8 mouse cellular contexts compared by ENCODE assay signal in genomic region chr7:79721386-79721977, GRCm38 (mm10). TPM values are rescaled to one million over a fixed set of nuclear protein-coding genes. Genes with fewer than 3 reads are reported as not detected.
DNase-seq lines count a peak whose midpoint lies in the region; ATAC-seq and TF ChIP-seq lines count a peak whose summit lies in the region.

No protein-coding gene starts in this region.

- H3K27ac ChIP-seq in liver, embryonic 12.5 days: no peak overlapping the region
- H3K27ac ChIP-seq in midbrain, postnatal 0 days (ENCODE audit: low read depth, low read length): peak overlapping the region; percentile 44; the same call in 1 of the 2 replicates

- H3K4me1 ChIP-seq in liver, embryonic 12.5 days: peaks cover 7% of the 10 kb centered on the region; the same call in 1 of the 2 replicates
- H3K4me1 ChIP-seq in midbrain, postnatal 0 days (ENCODE audit: insufficient read depth, low read length): no peaks in the 10 kb centered on the region

- H3K9me3 ChIP-seq in liver, embryonic 12.5 days (replicated peaks): no peaks in the 10 kb centered on the region
- no peaks in the 10 kb centered on the region for H3K9me3 ChIP-seq in midbrain, postnatal 0 days (ENCODE audit: low read length)

- TF ChIP-seq POLR2A in brain, embryonic 14.5 days (IDR thresholded peaks at IDR 0.05; ENCODE audit: borderline replicate concordance, extremely low read depth, insufficient read depth, insufficient read length, poor library complexity, severe bottlenecking): 0 out of 2 replicates have a peak, but pooled peaks have one; percentile 34

- H3K4me2 ChIP-seq in liver, embryonic 12.5 days: peak overlapping the region; percentile 67
- peak overlapping the region; percentile 82 for H3K4me2 ChIP-seq in midbrain, postnatal 0 days (ENCODE audit: low read depth, low read length, poor library complexity, severe bottlenecking)

- H3K27me3 ChIP-seq in liver, embryonic 12.5 days (replicated peaks): peaks cover 73% of the 10 kb centered on the region
- H3K27me3 ChIP-seq in midbrain, postnatal 0 days (ENCODE audit: insufficient read depth, low read length): 0 out of 2 replicates have a peak, but pooled peaks cover 5% of the 10 kb centered on the region

- no peak for TF ChIP-seq CTCF in brain, embryonic 14.5 days (IDR thresholded peaks at IDR 0.05; ENCODE audit: borderline replicate concordance, extremely low read depth, insufficient read depth, insufficient read length)
- no peak for TF ChIP-seq CTCF in midbrain, postnatal 0 days (IDR thresholded peaks at IDR 0.05)

- WGBS in liver, embryonic 12.5 days (ENCODE audit: insufficient replicate concordance): 2% methylated on average over 48 of the region's 48 CpGs
- WGBS in midbrain, postnatal 0 days: under 1% methylated on average over 48 of the region's 48 CpGs

- H3K36me3 ChIP-seq in liver, embryonic 12.5 days: no peaks in the 10 kb centered on the region
- H3K36me3 ChIP-seq in midbrain, postnatal 0 days (ENCODE audit: insufficient read depth, low read length): no peaks in the 10 kb centered on the region

- DNase-seq in R1 (ENCODE audit: low read depth, low spot score): peak; percentile 67
- peak; percentile 74 for DNase-seq in brain, embryonic 14.5 days (ENCODE audit: low read depth)
- peak; percentile 60 for DNase-seq in midbrain, postnatal 0 days (ENCODE audit: low spot score)
- DNase-seq in testis, postnatal 14 days (ENCODE audit: low spot score): peak; percentile 46
- DNase-seq in spleen, postnatal 14 days (ENCODE audit: low spot score in 2 of 2): no peak

- peak overlapping the region; percentile 51 for H3K4me3 ChIP-seq in liver, embryonic 12.5 days
- H3K4me3 ChIP-seq in midbrain, postnatal 0 days (ENCODE audit: low read depth, low read length): peak overlapping the region; percentile 56

- ATAC-seq in granulocyte monocyte progenitor cell, adult 5-6 weeks (replicated peaks; ENCODE audit: poor library complexity, severe bottlenecking): peak; percentile 75
- peak; percentile 93 for ATAC-seq in inflammation-experienced regulatory T-cells, adult 6 months
- 0 out of 2 replicates have a peak, but pooled peaks have one; percentile 27 for ATAC-seq in liver, embryonic 12.5 days
- ATAC-seq in midbrain, postnatal 0 days (ENCODE audit: low FRiP score): peak; percentile 67

- peak overlapping the region; percentile 27; the same call in 1 of the 2 replicates for H3K9ac ChIP-seq in liver, embryonic 12.5 days
- H3K9ac ChIP-seq in midbrain, postnatal 0 days (replicated peaks; ENCODE audit: low read length, poor library complexity, severe bottlenecking): peak overlapping the region; percentile 83

RNA-seq across cellular contexts. Expression of gene Kif7, which starts 6.0 kb away (rescaled TPM):
- polyA plus RNA-seq in brain, embryonic 14.5 days (2012; rRNA removed): 4.8 and 5.4 TPM in 2 replicates
- 0.64 TPM in 1 of 2 replicates, not detected in the other for total RNA-seq in granulocyte monocyte progenitor cell, adult 5-6 weeks (2014; fragmentation: Nextera tagmentation)
- total RNA-seq in granulocyte monocyte progenitor cell, adult 5-6 weeks (2017): 1.3 and 3.6 TPM in 2 replicates
- polyA plus RNA-seq in inflammation-experienced regulatory T-cells, adult 6 months (2017; shearing (Covaris generic)): under 1 TPM; 0.20 to 0.55 (median 0.31) TPM
- 1.4 and 1.7 TPM in 2 replicates for polyA plus RNA-seq in liver, embryonic 12.5 days (2016; fragmentation: Nextera tagmentation; extraction: Ambion mirVana)
- 5.5 and 5.6 TPM in 2 replicates for total RNA-seq in midbrain, postnatal 0 days (2014; rRNA removed)
- polyA plus RNA-seq in midbrain, postnatal 0 days (2015; fragmentation: Nextera tagmentation; extraction: Ambion mirVana): 1.5 and 1.7 TPM in 2 replicates

RNA-seq across cellular contexts. Expression of gene Plin1, which starts 11.2 kb away (rescaled TPM):
- 0.23 TPM in 2 replicates for polyA plus RNA-seq in brain, embryonic 14.5 days (2012; rRNA removed)
- total RNA-seq in granulocyte monocyte progenitor cell, adult 5-6 weeks (2014; fragmentation: Nextera tagmentation): not detected in 2 replicates
- total RNA-seq in granulocyte monocyte progenitor cell, adult 5-6 weeks (2017): not detected in 2 replicates
- polyA plus RNA-seq in inflammation-experienced regulatory T-cells, adult 6 months (2017; shearing (Covaris generic)): under 1 TPM in 1 of 3 experiments, not detected in 2; 0.79 TPM
- not detected in 2 replicates for polyA plus RNA-seq in liver, embryonic 12.5 days (2016; fragmentation: Nextera tagmentation; extraction: Ambion mirVana)
- total RNA-seq in midbrain, postnatal 0 days (2014; rRNA removed): 0.14 and 0.44 TPM in 2 replicates
- polyA plus RNA-seq in midbrain, postnatal 0 days (2015; fragmentation: Nextera tagmentation; extraction: Ambion mirVana): 0.23 and 0.33 TPM in 2 replicates

RNA-seq across cellular contexts. Expression of gene Pex11a, which starts 21.4 kb away (rescaled TPM):
- polyA plus RNA-seq in brain, embryonic 14.5 days (2012; rRNA removed): 11.1 and 13.3 TPM in 2 replicates
- 0.41 and 4.4 TPM in 2 replicates for total RNA-seq in granulocyte monocyte progenitor cell, adult 5-6 weeks (2014; fragmentation: Nextera tagmentation)
- total RNA-seq in granulocyte monocyte progenitor cell, adult 5-6 weeks (2017): 1.4 TPM in 2 replicates
- polyA plus RNA-seq in inflammation-experienced regulatory T-cells, adult 6 months (2017; shearing (Covaris generic)): 1 to 10 TPM; 2.1 to 5.1 (median 3.1) TPM
- polyA plus RNA-seq in liver, embryonic 12.5 days (2016; fragmentation: Nextera tagmentation; extraction: Ambion mirVana): 1.3 TPM in 2 replicates
- total RNA-seq in midbrain, postnatal 0 days (2014; rRNA removed): 3.4 and 3.6 TPM in 2 replicates
- polyA plus RNA-seq in midbrain, postnatal 0 days (2015; fragmentation: Nextera tagmentation; extraction: Ambion mirVana): 11.9 and 12.3 TPM in 2 replicates

RNA-seq across cellular contexts. Expression of gene Wdr93, which starts 21.5 kb away (rescaled TPM):
- 0.23 and 0.33 TPM in 2 replicates for polyA plus RNA-seq in brain, embryonic 14.5 days (2012; rRNA removed)
- total RNA-seq in granulocyte monocyte progenitor cell, adult 5-6 weeks (2014; fragmentation: Nextera tagmentation): not detected in 2 replicates
- not detected in 2 replicates for total RNA-seq in granulocyte monocyte progenitor cell, adult 5-6 weeks (2017)
- polyA plus RNA-seq in inflammation-experienced regulatory T-cells, adult 6 months (2017; shearing (Covaris generic)): under 1 TPM in 1 of 3 experiments, not detected in 2; 0.25 TPM
- 0.07 and 0.11 TPM in 2 replicates for polyA plus RNA-seq in liver, embryonic 12.5 days (2016; fragmentation: Nextera tagmentation; extraction: Ambion mirVana)
- total RNA-seq in midbrain, postnatal 0 days (2014; rRNA removed): 0.19 and 0.27 TPM in 2 replicates
- polyA plus RNA-seq in midbrain, postnatal 0 days (2015; fragmentation: Nextera tagmentation; extraction: Ambion mirVana): 0.32 TPM in 1 of 2 replicates, not detected in the other

Comparison
In these comparisons a context has a peak if more than half of its experiments do, and no peak if none do; other contexts are left out.
1. DNase-seq: peak in R1 (single experiment), brain, embryonic 14.5 days (single experiment), midbrain, postnatal 0 days (single experiment) and testis, postnatal 14 days (single experiment); none in spleen, postnatal 14 days (0 of 2).
2. ATAC-seq: peak in every context shown above with its lines; median percentile 93 in inflammation-experienced regulatory T-cells, adult 6 months; 75 in granulocyte monocyte progenitor cell, adult 5-6 weeks; 67 in midbrain, postnatal 0 days; 27 in liver, embryonic 12.5 days.